Mouse (Mus musculus) ES-Bruce4 (cell line): ENCODE measurements around the gene Anapc16.

Experiments used
- CTCF ChIP-seq: IDR thresholded peaks from one replicate; pipeline ENCODE4 v1.8.1; 2011; ENCODE audit warnings: low read depth, low read length
- EP300 ChIP-seq: IDR thresholded peaks from 2 replicates; pipeline ENCODE4 v1.6.1; 2011; ENCODE audit warnings: low read depth, low read length; ENCODE audit not compliant: insufficient read depth
- POLR2A ChIP-seq: IDR thresholded peaks from one replicate; pipeline ENCODE4 v1.8.1; 2011; ENCODE audit warnings: low read length; ENCODE audit not compliant: insufficient read depth

DNA sequence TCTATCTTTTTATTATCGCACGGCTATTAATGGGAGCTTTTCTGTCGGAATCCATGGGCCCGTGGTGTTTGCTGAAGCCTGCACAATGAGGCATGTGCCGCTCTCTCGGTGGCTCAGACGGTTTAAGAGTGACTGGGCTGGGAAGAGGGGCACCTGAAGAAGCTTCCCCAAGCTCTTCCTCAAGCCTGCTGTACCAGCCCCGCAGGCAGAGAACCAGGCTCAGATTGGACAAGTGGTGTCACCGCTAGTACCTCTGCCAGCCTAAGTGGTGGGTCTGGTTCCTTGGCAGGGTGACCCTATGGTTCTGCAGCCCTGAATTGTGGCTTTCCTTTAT lies 37.6 kb downstream of the Anapc16 start:
- TF ChIP-seq CTCF (no peak), POLR2A (no peak), EP300 (no peak)
